Mouse (Mus musculus): ENCODE data around the gene Cdc42ep4. TPM values are rescaled to one million over a fixed set of nuclear protein-coding genes. Genes with fewer than 3 reads are reported as not detected.

Gene Cdc42ep4
- total and polyA plus RNA-seq, 3 experiments: 2.3 to 8.1 (median 3.4) TPM

DNA sequence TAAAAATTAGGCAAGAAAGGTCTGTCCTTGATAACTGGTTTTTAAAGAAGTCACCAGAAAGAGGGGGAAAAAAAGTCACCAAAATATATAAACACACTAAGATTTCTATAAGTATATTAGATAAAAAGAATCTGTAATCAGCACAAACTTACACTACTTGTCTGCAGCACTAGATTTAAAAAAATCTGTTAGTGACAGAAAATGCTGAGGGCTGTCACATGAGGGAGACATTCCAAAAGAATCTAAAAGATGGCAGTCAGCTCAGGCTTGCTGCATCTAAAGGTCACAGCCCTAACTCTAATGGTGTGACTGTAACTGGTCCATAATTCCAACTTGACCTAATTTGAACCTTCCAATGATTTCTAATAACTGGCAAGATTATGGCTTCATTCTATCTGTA is 69.7 kb downstream of the Cdc42ep4 start:
- Histone ChIP-seq H3K79me2 (replicated peaks; ENCODE audit: control insufficient read depth, extremely low read depth, insufficient read depth, poor library complexity, severe bottlenecking) (peaks cover 90% of the 10 kb centered on the region), H3K4me2 (ENCODE audit: insufficient read depth, low read depth, poor library complexity, severe bottlenecking) (no peak overlapping the region; the same call in 1 of the 2 replicates), H3K36me3 (replicated peaks in 1 of 2; ENCODE audit: control insufficient read depth in 1 of 2, insufficient read depth in 1 of 2, low read length in 1 of 2) (peaks cover 2 to 38% of the 10 kb centered on the region in 2 experiments), H3K4me1 (ENCODE audit: control insufficient read depth in 1 of 2, insufficient read depth in 2 of 2) (peaks cover 17 to 68% of the 10 kb centered on the region in 2 experiments), H3K9ac (ENCODE audit: insufficient read depth, low read depth) (peak overlapping the region; percentile 95; the same call in 1 of the 2 replicates), H3K4me3 (replicated peaks in 1 of 3; ENCODE audit: low read depth in 2 of 3, low read length in 2 of 3, poor library complexity in 1 of 3) (peak overlapping the region in 2 of 3 experiments; percentile 14 to 95), H3K27ac (ENCODE audit: insufficient read depth, low read depth) (no peak overlapping the region), H3K9me3 (replicated peaks; ENCODE audit: low read length) (no peaks in the 10 kb centered on the region), H3K27me3 (replicated peaks) (no peaks in the 10 kb centered on the region)
- DNase-seq (ENCODE audit: extremely low read depth): no peak
- TF ChIP-seq CTCF (conservative IDR thresholded peaks at IDR 0.05 in 1 of 2, IDR thresholded peaks at IDR 0.05 in 1 of 2; ENCODE audit: low read depth in 2 of 2, low read length in 2 of 2) (peak in 1 of 2 experiments; percentile 19; a peak in 2 of 4 replicates), ZNF384 (IDR thresholded peaks at IDR 0.05; ENCODE audit: low read depth, low read length) (peak; percentile 55; the same call in 1 of the 2 replicates), MAX (IDR thresholded peaks at IDR 0.05; ENCODE audit: low read length) (no peak)
- in situ Hi-C loops (cut with MboI; ENCODE audit: low pct_ligation_motif_present, low pct_unique_long_range_greater_than_20kb, low sequenced_read_pairs): no loop called here
- dilution Hi-C loops (cut with MboI; ENCODE audit: extremely low pct_ligation_motif_present, extremely low pct_unique_long_range_greater_than_20kb, low sequenced_read_pairs): no loop called here

GRCm38 (mm10) chr11:113680954-113681353 is 70.7 kb downstream of the Cdc42ep4 start:
- Histone ChIP-seq H3K79me2 (replicated peaks; ENCODE audit: control insufficient read depth, extremely low read depth, insufficient read depth, poor library complexity, severe bottlenecking) (peaks cover 84% of the 10 kb centered on the region), H3K9me3 (replicated peaks; ENCODE audit: low read length) (no peaks in the 10 kb centered on the region), H3K4me1 (ENCODE audit: control insufficient read depth in 1 of 2, insufficient read depth in 2 of 2) (peaks cover 16 to 67% of the 10 kb centered on the region in 2 experiments), H3K4me3 (replicated peaks in 1 of 3; ENCODE audit: low read depth in 2 of 3, low read length in 2 of 3, poor library complexity in 1 of 3) (no peak overlapping the region), H3K27ac (ENCODE audit: insufficient read depth, low read depth) (no peak overlapping the region), H3K4me2 (ENCODE audit: insufficient read depth, low read depth, poor library complexity, severe bottlenecking) (peak overlapping the region; percentile 36; the same call in 1 of the 2 replicates), H3K36me3 (replicated peaks in 1 of 2; ENCODE audit: control insufficient read depth in 1 of 2, insufficient read depth in 1 of 2, low read length in 1 of 2) (peaks cover 9 to 42% of the 10 kb centered on the region in 2 experiments), H3K27me3 (replicated peaks) (no peaks in the 10 kb centered on the region), H3K9ac (ENCODE audit: insufficient read depth, low read depth) (no peak overlapping the region)
- DNase-seq (ENCODE audit: extremely low read depth): no peak
- in situ Hi-C loops (cut with MboI; ENCODE audit: low pct_ligation_motif_present, low pct_unique_long_range_greater_than_20kb, low sequenced_read_pairs) (no loop called here), dilution Hi-C loops (cut with MboI; ENCODE audit: extremely low pct_ligation_motif_present, extremely low pct_unique_long_range_greater_than_20kb, low sequenced_read_pairs) (no loop called here)
- TF ChIP-seq NELFE (IDR thresholded peaks at IDR 0.05; ENCODE audit: low read depth, low read length): no peak
- TF ChIP-seq IRF4 (IDR thresholded peaks at IDR 0.05; ENCODE audit: low read depth, low read length): no peak
- TF ChIP-seq USF2 (conservative IDR thresholded peaks at IDR 0.05; ENCODE audit: low read depth, low read length): no peak
- TF ChIP-seq POLR2A (IDR thresholded peaks at IDR 0.05; ENCODE audit: low read depth, low read length): no peak

- dilution Hi-C loops (cut with MboI; ENCODE audit: extremely low pct_ligation_motif_present, extremely low pct_unique_long_range_greater_than_20kb, low sequenced_read_pairs): no loop called here
- Histone ChIP-seq H3K27ac (ENCODE audit: insufficient read depth, low read depth) (peak overlapping the region; percentile 7), H3K9me3 (replicated peaks; ENCODE audit: low read length) (no peaks in the 10 kb centered on the region), H3K4me1 (ENCODE audit: control insufficient read depth in 1 of 2, insufficient read depth in 2 of 2) (peaks cover 16 to 60% of the 10 kb centered on the region in 2 experiments), H3K9ac (ENCODE audit: insufficient read depth, low read depth) (0 out of 2 replicates have a peak overlapping the region, but pooled peaks have one; percentile 11), H3K4me2 (ENCODE audit: insufficient read depth, low read depth, poor library complexity, severe bottlenecking) (no peak overlapping the region), H3K27me3 (replicated peaks) (no peaks in the 10 kb centered on the region), H3K79me2 (replicated peaks; ENCODE audit: control insufficient read depth, extremely low read depth, insufficient read depth, poor library complexity, severe bottlenecking) (peaks cover 85% of the 10 kb centered on the region), H3K4me3 (replicated peaks in 1 of 3; ENCODE audit: low read depth in 2 of 3, low read length in 2 of 3, poor library complexity in 1 of 3) (peak overlapping the region in 1 of 3 experiments; percentile 7), H3K36me3 (replicated peaks in 1 of 2; ENCODE audit: control insufficient read depth in 1 of 2, insufficient read depth in 1 of 2, low read length in 1 of 2) (peaks cover 19 to 66% of the 10 kb centered on the region in 2 experiments)
- TF ChIP-seq MXI1 (IDR thresholded peaks at IDR 0.05; ENCODE audit: low read depth, low read length): 0 out of 2 replicates have a peak, but pooled peaks have one; percentile 3
- peak in 1 of 2 experiments; percentile 28; a peak in 2 of 4 replicates for TF ChIP-seq CTCF (conservative IDR thresholded peaks at IDR 0.05 in 1 of 2, IDR thresholded peaks at IDR 0.05 in 1 of 2; ENCODE audit: low read depth in 2 of 2, low read length in 2 of 2)
- TF ChIP-seq ZC3H11A (IDR thresholded peaks at IDR 0.05; ENCODE audit: low read depth, low read length): no peak
- no peak for DNase-seq (ENCODE audit: extremely low read depth)
- in situ Hi-C loops (cut with MboI; ENCODE audit: low pct_ligation_motif_present, low pct_unique_long_range_greater_than_20kb, low sequenced_read_pairs): no loop called here
Observed at GRCm38 (mm10) chr11:113678373-113678772, 73.3 kb downstream of the Cdc42ep4 start.
